Comparison of ENCODE assay signal across 24 mouse cellular contexts in genomic region chr1:131733474-131734180, GRCm38 (mm10). TPM values are rescaled to one million over a fixed set of nuclear protein-coding genes. Genes with fewer than 3 reads are reported as not detected.
A peak's percentile ranks its signal among the peaks of the same experiment; 100 is the strongest.
DNase-seq lines count a peak whose midpoint lies in the region; ATAC-seq lines count a peak whose summit lies in the region.
"Had no signal": no experiment of that assay in that cellular context is flagged by ENCODE, and none has a peak within 500 bp of the region (broad histone marks: within the 10 kb centered on the region; RNA-seq: fewer than 3 reads in every experiment).

No protein-coding gene starts in this region.

- H3K4me1 ChIP-seq in forebrain, embryonic 10.5 days, result peaks cover 18% of the 10 kb centered on the region
- H3K4me1 ChIP-seq in forebrain, embryonic 12.5 days, result no peaks in the 10 kb centered on the region
- H3K4me1 ChIP-seq in kidney, embryonic 14.5 days (ENCODE audit: control insufficient read depth, insufficient read depth, low read length), result no peaks in the 10 kb centered on the region
- H3K4me1 ChIP-seq: embryonic facial prominence, embryonic 15.5 days; neural tube, embryonic 13.5 days had no signal

- H3K4me2 ChIP-seq in forebrain, embryonic 12.5 days, result no peak overlapping the region
- H3K4me2 ChIP-seq in kidney, embryonic 14.5 days (replicated peaks; ENCODE audit: low read depth, low read length), result no peak overlapping the region
- H3K4me2 ChIP-seq: embryonic facial prominence, embryonic 15.5 days; heart, embryonic 12.5 days; lung, embryonic 15.5 days; midbrain, embryonic 12.5 days; neural tube, embryonic 13.5 days had no signal

- no peak overlapping the region for H3K9ac ChIP-seq in forebrain, embryonic 12.5 days
- no peak overlapping the region for H3K9ac ChIP-seq in kidney, embryonic 14.5 days (ENCODE audit: low read depth, low read length)
- H3K9ac ChIP-seq: embryonic facial prominence, embryonic 15.5 days; heart, embryonic 12.5 days; liver, embryonic 14.5 days; lung, embryonic 15.5 days; midbrain, embryonic 12.5 days; neural tube, embryonic 13.5 days had no signal

- intact Hi-C loops in left cerebral cortex, postnatal 4 days (cut with DNase I), result no loop called here

- H3K27me3 ChIP-seq in forebrain, embryonic 10.5 days (ENCODE audit: poor library complexity, severe bottlenecking), result no peaks in the 10 kb centered on the region
- H3K27me3 ChIP-seq in forebrain, embryonic 12.5 days, result no peaks in the 10 kb centered on the region
- no peaks in the 10 kb centered on the region for H3K27me3 ChIP-seq in kidney, embryonic 14.5 days (ENCODE audit: control insufficient read depth, insufficient read depth, low read length)
- H3K27me3 ChIP-seq: embryonic facial prominence, embryonic 15.5 days; heart, embryonic 12.5 days; lung, embryonic 15.5 days; midbrain, embryonic 12.5 days; neural tube, embryonic 13.5 days had no signal

- ATAC-seq in forebrain, embryonic 12.5 days (ENCODE audit: low FRiP score), result no peak
- ATAC-seq in kidney, embryonic 14.5 days (ENCODE audit: low FRiP score, low TSS enrichment), result peak; percentile 51; the same call in 1 of the 2 replicates
- ATAC-seq: CD4-positive, CD25-positive, alpha-beta regulatory T cell, adult 4 months; hindbrain, embryonic 16.5 days had no signal

- H3K27ac ChIP-seq in forebrain, embryonic 10.5 days, result peak overlapping the region; percentile 53; the same call in 1 of the 2 replicates
- no peak overlapping the region for H3K27ac ChIP-seq in forebrain, embryonic 12.5 days
- no peak overlapping the region for H3K27ac ChIP-seq in kidney, embryonic 14.5 days (ENCODE audit: low read depth, low read length)
- H3K27ac ChIP-seq: embryonic facial prominence, embryonic 15.5 days; liver, embryonic 14.5 days; lung, embryonic 15.5 days; macrophage; midbrain, embryonic 12.5 days; neural tube, embryonic 13.5 days had no signal

- 50% methylated on average over 13 of the region's 13 CpGs for WGBS in forebrain, embryonic 10.5 days
- 43% methylated on average over 13 of the region's 13 CpGs for WGBS in forebrain, embryonic 12.5 days
- 41% methylated on average over 13 of the region's 13 CpGs for WGBS in kidney, embryonic 14.5 days

- H3K36me3 ChIP-seq in forebrain, embryonic 10.5 days (replicated peaks), result no peaks in the 10 kb centered on the region
- no peaks in the 10 kb centered on the region for H3K36me3 ChIP-seq in forebrain, embryonic 12.5 days (replicated peaks)
- H3K36me3 ChIP-seq in kidney, embryonic 14.5 days (ENCODE audit: control insufficient read depth, insufficient read depth, low read length), result no peaks in the 10 kb centered on the region
- H3K36me3 ChIP-seq: embryonic facial prominence, embryonic 15.5 days; heart, embryonic 12.5 days; lung, embryonic 15.5 days; midbrain, embryonic 12.5 days; neural tube, embryonic 13.5 days had no signal

- H3K9me3 ChIP-seq in forebrain, embryonic 10.5 days, result no peaks in the 10 kb centered on the region
- no peaks in the 10 kb centered on the region for H3K9me3 ChIP-seq in forebrain, embryonic 12.5 days
- no peaks in the 10 kb centered on the region for H3K9me3 ChIP-seq in kidney, embryonic 14.5 days (ENCODE audit: control insufficient read depth, low read length)
- H3K9me3 ChIP-seq: embryonic facial prominence, embryonic 15.5 days; heart, embryonic 12.5 days; lung, embryonic 15.5 days; midbrain, embryonic 12.5 days; neural tube, embryonic 13.5 days had no signal

- no peak for DNase-seq in forebrain, embryonic 10.5 days (ENCODE audit: extremely low spot score, low spot score)
- DNase-seq in NIH3T3 (ENCODE audit: low read depth), result peak; percentile 38
- DNase-seq in kidney, postnatal 36 days, result peak; percentile 72
- DNase-seq in neural tube, embryonic 10.5 days (ENCODE audit: extremely low spot score, low spot score), result no peak
- DNase-seq in urinary bladder, adult 2 months (ENCODE audit: low spot score), result no peak
- DNase-seq in left cerebral cortex, postnatal 4 days, result no peak
- DNase-seq: cerebellum, adult 18-20 months; cerebellum, postnatal 25 days; embryo, embryonic 11 days; heart, postnatal 14 days; spleen, adult 18-20 months; thymus, adult 2 months had no signal

- no peak overlapping the region for H3K4me3 ChIP-seq in forebrain, embryonic 10.5 days
- no peak overlapping the region for H3K4me3 ChIP-seq in forebrain, embryonic 12.5 days (replicated peaks)
- no peak overlapping the region for H3K4me3 ChIP-seq in kidney, embryonic 14.5 days (ENCODE audit: low read length)
- H3K4me3 ChIP-seq: embryonic facial prominence, embryonic 15.5 days; heart, embryonic 12.5 days; lung, embryonic 15.5 days; midbrain, embryonic 12.5 days; neural tube, embryonic 13.5 days had no signal

RNA-seq across cellular contexts. Expression of gene Slc26a9, which starts 10.2 kb away (rescaled TPM):
- polyA plus RNA-seq in forebrain, embryonic 10.5 days (2016; fragmentation: Nextera tagmentation; extraction: Ambion mirVana), result not detected in 2 replicates
- not detected in 2 replicates for polyA plus RNA-seq in forebrain, embryonic 12.5 days (2016; fragmentation: Nextera tagmentation; extraction: Ambion mirVana)
- 0.33 and 0.62 TPM in 2 replicates for polyA plus RNA-seq in kidney, embryonic 14.5 days (2014; fragmentation: Nextera tagmentation; extraction: Ambion mirVana)
- polyA plus RNA-seq in urinary bladder, adult 2 months (2012; rRNA removed), result 0.01 TPM in 1 of 2 replicates, not detected in the other
- under 1 TPM; 0.16 to 0.52 TPM for total RNA-seq in left cerebral cortex, postnatal 4 days (2021)
- total RNA-seq: gastrocnemius, adult 18-20 months; heart, postnatal 14 days had no signal
- polyA plus RNA-seq: CD4-positive, CD25-positive, alpha-beta regulatory T cell, adult 4 months; macrophage; midbrain, embryonic 12.5 days; neural tube, embryonic 13.5 days had no signal

RNA-seq across cellular contexts. Expression of gene Rab7b, which starts 45.1 kb away (rescaled TPM):
- polyA plus RNA-seq in forebrain, embryonic 10.5 days (2016; fragmentation: Nextera tagmentation; extraction: Ambion mirVana), result 0.27 and 0.60 TPM in 2 replicates
- 0.19 and 0.43 TPM in 2 replicates for polyA plus RNA-seq in forebrain, embryonic 12.5 days (2016; fragmentation: Nextera tagmentation; extraction: Ambion mirVana)
- polyA plus RNA-seq in kidney, embryonic 14.5 days (2014; fragmentation: Nextera tagmentation; extraction: Ambion mirVana), result 1.4 and 2.1 TPM in 2 replicates
- polyA plus RNA-seq in urinary bladder, adult 2 months (2012; rRNA removed), result 24.6 and 29.4 TPM in 2 replicates
- 1 to 10 TPM in 1 of 2 experiments, under 1 TPM in 1; 0.93 to 1.8 TPM for total RNA-seq in left cerebral cortex, postnatal 4 days (2021)

Comparison
In these comparisons a context has a peak if more than half of its experiments do, and no peak if none do; other contexts are left out.
1. DNase-seq: peak in NIH3T3 (single experiment) and kidney, postnatal 36 days (2 of 2); none in forebrain, embryonic 10.5 days (single experiment), neural tube, embryonic 10.5 days (single experiment), urinary bladder, adult 2 months (single experiment) and left cerebral cortex, postnatal 4 days (single experiment).